Mouse (Mus musculus) skeletal muscle tissue, adult 2 months (tissue): ENCODE measurements around the gene Upf1.

ENCODE experiments used
- DNase-seq: peaks from one replicate; pipeline ENCODE4 v3.0.0-alpha.2; 2012; ENCODE audit warnings: low read depth, low spot score

Gene Upf1

GRCm38 (mm10) chr8:70327512-70327911, 25.6 kb downstream of the Upf1 start:
- no peak for DNase-seq

- no peak for DNase-seq
Measured at GRCm38 (mm10) chr8:70323716-70324115, 29.4 kb downstream of the Upf1 start.

- DNase-seq = peak; percentile 85
Measured at GRCm38 (mm10) chr8:70317872-70318271, 35.2 kb downstream of the Upf1 start.

- peak; percentile 57 for DNase-seq
Measured at GRCm38 (mm10) chr8:70316511-70317504, 36.3 kb downstream of the Upf1 start.

DNA sequence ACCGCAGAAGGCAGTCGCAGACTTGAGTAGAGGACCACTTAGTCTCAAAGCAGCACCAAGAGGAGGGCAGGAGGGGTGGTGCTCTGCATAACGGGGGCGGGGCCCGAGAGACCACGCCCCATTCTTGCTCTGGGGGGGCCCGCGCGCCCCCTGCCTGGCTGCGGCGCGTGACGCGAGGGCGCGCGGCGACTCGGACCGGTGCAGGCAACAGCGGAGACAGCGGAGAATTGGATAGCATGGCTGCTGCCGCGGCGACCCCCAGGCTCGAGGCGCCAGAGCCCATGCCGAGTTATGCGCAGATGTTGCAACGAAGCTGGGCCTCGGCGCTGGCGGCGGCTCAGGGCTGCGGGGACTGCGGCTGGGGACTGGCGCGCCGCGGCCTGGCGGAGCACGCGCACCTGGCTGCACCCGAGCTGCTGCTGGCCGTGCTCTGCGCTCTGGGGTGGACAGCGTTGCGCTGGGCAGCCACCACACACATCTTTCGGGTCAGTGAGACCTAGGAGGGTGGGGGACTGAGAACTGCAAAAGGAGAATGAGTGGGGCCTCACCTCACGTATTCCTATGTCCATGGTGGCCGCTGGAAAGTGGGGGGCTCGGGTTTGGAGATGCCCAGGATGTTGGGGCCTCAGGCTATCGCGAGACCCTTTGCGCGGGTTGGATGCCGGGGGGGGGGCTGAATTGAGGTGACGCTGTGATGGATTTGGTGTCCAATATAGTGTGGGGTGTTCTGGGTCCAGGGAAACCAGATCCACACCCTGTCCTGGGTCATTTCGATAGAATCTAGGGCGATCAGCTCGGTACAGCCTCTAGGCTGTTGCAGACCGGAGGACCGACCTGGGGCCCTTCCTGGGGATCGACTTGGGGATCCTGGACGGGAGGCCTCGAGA, 37.2 kb downstream of the Upf1 start, which contains the start of gene Cers1:
Cers1 (plus strand) TSS at position 152 of the 887 bp plus-strand sequence.
- DNase-seq = peak; percentile 76

GRCm38 (mm10) chr8:70313399-70313798, 39.7 kb downstream of the Upf1 start:
- DNase-seq = peak; percentile 97

DNA sequence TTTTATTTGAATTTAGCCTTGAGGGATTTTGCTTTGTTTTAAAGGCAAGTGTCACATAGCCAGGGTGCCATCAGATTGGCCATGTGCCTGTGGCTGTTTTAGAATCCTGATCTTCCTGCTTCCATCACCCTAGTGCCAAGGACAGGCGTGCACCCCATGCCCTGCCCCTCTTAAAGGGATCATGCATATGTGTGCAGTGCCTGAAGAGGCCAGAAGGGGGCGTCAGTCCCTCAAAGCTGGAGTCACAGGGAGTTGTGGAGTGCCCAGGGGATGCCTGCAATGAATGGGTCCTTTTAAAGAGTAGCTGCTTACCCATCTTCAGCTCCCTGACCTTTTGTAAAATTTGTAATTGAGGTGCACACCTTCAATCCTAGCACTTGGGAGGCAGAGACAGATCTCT, 43.8 kb downstream of the Upf1 start:
- DNase-seq = no peak

GRCm38 (mm10) chr8:70302901-70303300, 50.2 kb downstream of the Upf1 start:
- no peak for DNase-seq

DNA sequence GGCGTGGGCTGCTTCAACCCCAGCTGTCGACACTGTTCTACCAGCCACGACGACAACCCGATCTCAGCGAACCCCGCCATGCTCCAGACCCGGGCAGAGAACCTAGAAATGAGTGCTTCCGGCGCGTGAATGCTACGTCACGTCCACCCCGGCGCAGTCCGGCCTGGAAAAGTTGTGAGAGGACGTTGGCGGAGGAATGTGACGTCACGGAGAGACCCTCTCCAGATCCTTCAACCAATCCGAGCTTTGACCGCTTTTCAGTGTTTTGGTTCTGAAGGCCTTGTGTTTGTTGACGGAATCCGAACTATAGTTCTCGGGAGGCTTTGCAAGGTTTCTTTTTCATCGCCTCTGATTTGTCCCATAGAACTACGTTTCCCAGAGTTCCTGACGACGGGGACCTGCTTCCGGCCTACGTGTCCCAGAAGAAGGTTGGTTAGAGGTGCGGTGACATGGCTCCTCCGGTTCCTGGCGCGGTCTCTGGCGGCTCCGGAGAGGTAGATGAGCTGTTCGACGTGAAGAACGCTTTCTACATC, 50.7 kb downstream of the Upf1 start, which contains the start of the genes Ddx49 and Cope:
Ddx49 (minus strand) TSS at position 132 of the 533 bp plus-strand sequence.
Cope (plus strand) TSS at position 161 of the 533 bp plus-strand sequence.
- DNase-seq = peak; percentile 89

GRCm38 (mm10) chr8:70300881-70301280, 52.2 kb downstream of the Upf1 start:
- DNase-seq = no peak

GRCm38 (mm10) chr8:70293988-70294405, 59.1 kb downstream of the Upf1 start:
- DNase-seq = no peak

DNA sequence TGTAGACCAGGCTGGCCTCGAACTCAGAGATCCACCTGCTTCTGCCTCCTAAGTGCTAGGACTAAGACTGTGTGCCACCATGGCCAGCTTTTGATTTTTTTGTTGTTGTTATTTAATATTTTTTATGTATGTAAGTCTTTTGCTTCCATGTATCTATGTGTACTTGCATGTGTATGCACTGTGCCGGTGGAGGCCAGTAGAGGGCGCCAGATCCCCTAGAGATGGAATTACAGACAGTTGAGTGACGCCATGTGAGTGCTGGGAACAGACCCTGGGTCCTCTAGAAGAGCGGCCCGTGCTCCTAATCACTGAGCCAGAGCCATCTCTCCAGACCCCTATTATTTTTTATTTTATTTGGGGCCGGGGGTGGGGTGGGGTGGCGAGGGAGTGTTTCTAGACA, 66.3 kb downstream of the Upf1 start:
- no peak for DNase-seq

DNA sequence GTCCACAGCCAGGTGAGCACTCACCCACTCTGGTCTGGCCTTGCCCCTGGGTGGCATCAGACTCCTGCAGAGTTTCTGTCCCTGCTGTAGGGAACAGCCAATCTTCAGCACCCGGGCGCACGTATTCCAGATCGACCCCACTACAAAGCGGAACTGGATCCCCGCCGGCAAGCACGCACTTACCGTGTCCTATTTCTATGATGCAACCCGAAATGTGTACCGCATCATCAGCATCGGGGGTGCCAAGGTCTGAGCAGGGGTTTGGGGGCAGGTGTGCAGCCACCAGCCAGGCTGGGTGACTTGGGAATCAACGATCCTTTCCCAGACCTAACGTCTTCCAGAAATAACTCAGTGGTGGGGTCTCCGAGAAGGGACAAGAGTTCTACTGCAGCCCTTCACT, 67.8 kb downstream of the Upf1 start:
- no peak for DNase-seq

DNA sequence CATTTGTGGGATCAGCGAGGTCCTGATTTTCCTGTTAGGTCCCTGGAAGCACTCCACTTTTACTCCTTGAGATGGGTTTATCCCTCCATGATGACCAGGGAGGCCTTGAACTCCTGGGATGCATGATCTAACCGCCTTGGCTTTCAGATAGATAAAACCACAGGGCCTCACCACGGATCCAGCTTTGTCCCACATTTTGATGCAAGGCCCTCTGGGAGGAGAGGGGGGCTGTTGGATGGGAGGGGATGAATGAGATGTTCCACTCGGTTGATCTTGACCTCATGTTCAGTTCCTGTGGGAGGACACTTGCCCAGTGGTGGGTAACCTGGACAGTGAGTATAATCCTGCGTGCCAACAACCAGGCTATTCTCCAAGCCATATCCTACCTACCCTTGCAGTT, 68.7 kb downstream of the Upf1 start:
- no peak for DNase-seq

DNA sequence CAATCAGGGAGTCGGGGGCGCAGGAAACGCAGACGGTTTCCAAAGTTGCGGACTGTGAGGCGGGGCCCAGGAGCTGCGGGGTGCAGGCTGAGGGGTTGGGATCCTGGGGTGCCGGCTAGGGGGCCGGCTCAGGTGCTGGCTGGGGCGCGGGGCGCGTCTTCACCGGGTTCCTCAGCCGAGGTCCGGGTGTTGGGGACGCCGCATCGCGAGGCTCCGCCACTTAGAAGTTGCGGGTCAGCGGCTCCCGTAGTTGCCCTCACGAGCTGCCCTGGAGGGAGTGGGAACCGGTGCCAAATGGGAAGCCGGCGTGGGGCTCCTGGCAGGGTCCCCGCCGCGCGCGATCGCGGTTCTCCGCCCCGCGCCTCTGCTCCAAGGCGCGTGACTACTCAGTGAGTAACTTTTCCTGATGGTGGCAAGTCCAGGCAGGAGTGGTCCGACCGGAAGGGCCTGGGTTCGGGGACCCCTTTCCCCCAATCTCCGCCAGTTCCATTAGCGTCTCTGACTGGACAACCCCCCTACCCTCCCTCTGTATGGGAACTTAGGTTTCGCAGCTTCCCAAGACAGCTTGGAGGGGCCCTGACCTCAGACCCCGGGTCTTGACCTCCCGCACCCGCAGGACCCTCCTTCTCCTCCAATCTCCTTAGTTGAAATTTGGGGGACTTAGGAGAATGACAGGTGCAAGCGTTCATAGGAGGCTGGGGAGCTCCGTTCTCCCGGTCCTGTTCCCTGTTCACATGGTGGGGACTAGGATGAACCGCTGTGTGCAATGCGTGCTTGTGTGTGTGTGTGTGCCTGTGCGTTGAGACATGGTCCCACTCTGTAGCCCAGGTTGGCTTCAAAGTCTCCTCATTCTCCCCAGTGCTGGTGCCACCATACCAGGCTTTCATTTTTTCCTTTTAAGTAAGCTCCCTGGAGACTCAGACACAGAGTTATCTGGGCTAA, 69.7 kb downstream of the Upf1 start:
- DNase-seq = no peak

- peak; percentile 93 for DNase-seq
Measured at GRCm38 (mm10) chr8:70282603-70283135, 70.4 kb downstream of the Upf1 start, which contains the start of gene Homer3. Homer3 (plus strand) TSS chr8:70282827.
